Mouse (Mus musculus) brain, adult 2 months (tissue): ENCODE results near the gene Zfp97.
"Not testable (repeated sequence)": the region's sequence is repeated elsewhere in the genome, so short reads cannot be mapped to it uniquely, and the experiment has no call there.

Experiments
- DNase-seq: peaks from one replicate; pipeline ENCODE4 v3.0.0; 2011; ENCODE audit warnings: low read depth, low spot score

Gene Zfp97

GRCm38 (mm10) chr17:17120830-17121502, at the start of gene Zfp97:
Gene Zfp97 (plus strand): TSS chr17:17121415.
- DNase-seq = not testable (repeated sequence)

- DNase-seq = not testable (repeated sequence)
These were observed 57.7 kb downstream of the Zfp97 start for GRCm38 (mm10) chr17:17178757-17179413.

- DNase-seq = not testable (repeated sequence)
These were observed 73.5 kb downstream of the Zfp97 start for GRCm38 (mm10) chr17:17194761-17195160.

- no peak for DNase-seq
These were observed 74.0 kb downstream of the Zfp97 start for GRCm38 (mm10) chr17:17195178-17195577.

- DNase-seq = not testable (repeated sequence)
These were observed 74.9 kb downstream of the Zfp97 start for GRCm38 (mm10) chr17:17196111-17196510.
